Mouse (Mus musculus) stomach, postnatal 0 days (tissue): ENCODE measurements at regions not wholly inside any gene's neighbourhood (a gene's known extent, or its start where the extent isn't known, plus 50 kb on each side); places are given as distances from the start of the nearest gene placed in this dataset.

Source experiments
- CTCF ChIP-seq: IDR thresholded peaks from 2 replicates; pipeline ENCODE4 v1.5.1; 2016; ENCODE audit warnings: antibody characterized with exemption, low read depth, mild to moderate bottlenecking, moderate library complexity
- EP300 ChIP-seq: optimal IDR thresholded peaks from 2 replicates; pipeline ENCODE3; 2016; ENCODE audit warnings: antibody characterized with exemption

DNA sequence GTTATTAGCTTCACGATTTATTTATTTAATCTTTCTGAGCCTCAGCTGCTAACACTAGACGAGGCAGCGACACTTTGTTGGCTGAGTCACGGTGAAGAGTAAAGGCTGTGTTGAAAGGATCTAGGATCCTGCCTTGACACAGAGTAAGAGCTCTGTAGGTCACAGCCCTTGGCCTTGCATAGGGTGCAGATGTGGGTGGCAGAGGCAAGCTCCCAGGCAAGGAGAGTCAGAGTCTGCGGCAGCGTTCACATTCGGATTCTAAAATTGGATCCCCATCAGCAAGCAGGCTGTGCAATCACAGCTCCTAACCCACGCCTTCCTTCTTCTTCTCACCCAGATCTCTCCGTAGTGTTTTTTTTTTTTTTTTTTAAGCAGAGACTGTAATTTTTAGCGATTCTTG, 94.3 kb upstream of the Prickle1 start:
- no peak for TF ChIP-seq EP300
- TF ChIP-seq CTCF: no peak
